Mouse (Mus musculus) left cerebral cortex, adult 8-10 months (tissue): ENCODE measurements around the gene Tat. TPM values are rescaled to one million over a fixed set of nuclear protein-coding genes. Genes with fewer than 3 reads are reported as not detected.
A peak's percentile ranks its signal among the peaks of the same experiment; 100 is the strongest.

Source experiments
- DNase-seq, 2 experiments: peaks; one replicate each; pipeline ENCODE4 v3.0.0; 2022; ENCODE audit warnings: low spot score in 2 of 2
- total RNA-seq, 4 experiments: library from RNA; stranded (reverse); gene quantifications; 2 replicates each; pipeline ENCODE4 v1.2.4; 2022

Gene Tat
- not detected for total RNA-seq

DNA sequence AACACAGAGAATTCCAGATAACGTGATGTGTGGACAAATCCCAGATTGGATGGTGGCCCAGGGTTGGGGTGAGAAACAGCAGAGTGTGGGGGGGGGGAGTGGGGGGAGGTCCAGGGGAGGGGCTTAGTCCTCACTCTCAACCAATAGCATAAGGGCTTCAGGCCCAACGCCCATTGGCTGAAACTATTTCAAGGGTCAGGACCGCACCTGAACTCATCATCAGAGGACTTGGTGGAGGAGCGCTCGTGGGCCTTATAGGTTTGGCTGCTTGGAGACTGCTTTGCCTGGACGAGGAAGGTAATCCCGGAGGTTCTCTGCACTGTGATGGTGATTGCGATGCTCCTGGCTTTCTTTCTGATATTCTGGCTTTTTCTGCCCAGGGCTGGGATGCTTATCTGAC lies at the start of gene Tat:
Tat (plus strand) TSS at position 214 of the 400 bp plus-strand sequence.
- no peak for DNase-seq

DNA sequence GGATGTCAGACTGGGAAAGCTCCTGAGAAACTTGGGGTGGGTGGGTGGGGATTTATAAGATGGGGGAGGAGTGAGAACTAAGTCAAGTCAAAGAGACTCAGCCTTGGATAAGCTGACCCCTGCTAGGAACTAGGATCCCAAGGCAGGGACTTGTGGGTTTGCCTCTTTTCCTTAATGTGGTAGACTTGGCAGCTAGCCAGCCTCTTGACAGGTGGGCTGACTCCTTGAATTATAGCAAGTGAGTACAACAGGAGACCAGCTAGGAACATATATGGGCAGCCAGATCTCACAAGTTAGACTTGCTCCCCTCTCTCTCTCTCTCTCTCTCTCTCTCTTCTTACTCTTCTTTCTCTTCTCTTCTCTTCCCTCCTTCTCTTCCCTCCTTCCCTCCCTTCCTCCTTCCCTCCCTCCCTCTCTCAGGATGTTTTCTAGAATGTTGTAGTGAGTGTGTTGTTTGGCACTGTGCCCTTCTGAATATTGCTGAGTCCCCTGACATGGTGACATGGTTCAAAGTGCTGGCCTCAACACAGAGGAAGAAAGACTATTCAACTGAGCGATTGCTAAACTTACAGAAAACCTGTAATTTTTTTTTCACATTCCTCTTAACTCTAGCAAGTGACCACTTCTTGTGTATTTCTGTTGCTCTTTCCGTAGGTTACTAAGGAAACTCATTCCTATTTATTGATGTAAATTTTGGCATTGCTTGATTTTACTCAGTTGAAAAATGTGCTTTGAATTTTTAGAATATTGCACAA lies 48.5 kb upstream of the Tat start:
- DNase-seq, result no peak

DNA sequence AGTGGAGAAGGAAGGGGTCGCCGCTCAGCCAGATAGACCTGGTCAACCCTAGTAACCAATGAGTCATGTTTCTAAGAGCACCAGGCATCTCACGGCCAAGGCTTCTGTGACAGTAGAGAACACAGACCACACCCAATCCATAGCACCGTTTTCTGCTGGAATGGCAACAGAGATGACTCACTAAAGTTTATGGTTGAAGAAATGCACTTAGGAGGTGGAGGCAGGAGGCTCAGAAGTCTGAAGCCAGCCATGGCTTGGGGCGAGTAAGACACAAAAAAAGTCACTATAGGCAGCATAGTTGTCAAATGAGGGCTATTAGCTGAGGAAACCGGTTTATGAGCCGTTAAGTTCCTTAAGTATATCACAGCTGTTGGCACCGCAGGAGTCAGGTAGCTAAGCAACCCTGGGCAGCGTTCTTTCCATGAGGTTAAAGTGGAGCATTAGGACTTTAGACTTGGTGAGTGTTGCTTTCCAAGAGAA lies 45.0 kb upstream of the Tat start:
- no peak for DNase-seq

DNA sequence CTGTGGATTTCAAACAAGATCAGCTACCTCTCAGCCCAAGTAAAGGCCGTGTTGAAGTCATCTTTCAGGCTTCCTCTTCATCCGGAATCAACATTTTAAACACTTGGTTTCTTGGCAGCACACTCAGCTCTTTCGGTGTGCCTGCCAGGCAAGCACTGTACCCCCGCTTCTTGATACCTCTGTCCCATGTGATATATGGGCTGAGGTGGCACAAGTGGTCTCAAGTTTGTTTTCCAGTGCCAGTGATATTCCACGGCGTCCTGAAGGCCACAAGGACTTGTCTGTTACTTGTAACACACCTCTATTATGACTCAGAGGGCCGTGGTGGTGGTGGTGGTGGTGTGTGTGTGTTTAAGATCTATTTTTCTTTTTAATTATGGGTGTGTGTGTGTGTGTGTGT lies 44.5 kb upstream of the Tat start:
- DNase-seq, result no peak

DNA sequence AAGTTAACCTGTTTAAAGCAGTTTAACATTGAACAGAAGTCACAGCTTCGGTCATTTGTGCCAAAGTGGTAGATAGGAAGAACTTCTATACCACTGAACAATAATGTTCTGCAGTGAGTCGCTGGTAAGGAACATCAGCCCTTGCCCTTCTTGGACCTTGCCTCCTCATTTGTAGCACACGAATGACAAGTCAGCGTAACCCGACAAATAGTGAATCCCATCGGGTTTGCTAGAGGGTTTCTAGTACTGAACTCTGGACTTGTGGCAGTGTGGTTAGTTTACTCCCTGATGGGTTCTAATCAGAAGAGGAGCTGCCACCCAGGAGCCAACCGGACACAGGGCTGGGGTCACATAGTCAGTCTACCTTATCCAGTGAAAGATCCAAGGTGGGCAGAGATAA lies 44.0 kb upstream of the Tat start:
- no peak for DNase-seq

DNA sequence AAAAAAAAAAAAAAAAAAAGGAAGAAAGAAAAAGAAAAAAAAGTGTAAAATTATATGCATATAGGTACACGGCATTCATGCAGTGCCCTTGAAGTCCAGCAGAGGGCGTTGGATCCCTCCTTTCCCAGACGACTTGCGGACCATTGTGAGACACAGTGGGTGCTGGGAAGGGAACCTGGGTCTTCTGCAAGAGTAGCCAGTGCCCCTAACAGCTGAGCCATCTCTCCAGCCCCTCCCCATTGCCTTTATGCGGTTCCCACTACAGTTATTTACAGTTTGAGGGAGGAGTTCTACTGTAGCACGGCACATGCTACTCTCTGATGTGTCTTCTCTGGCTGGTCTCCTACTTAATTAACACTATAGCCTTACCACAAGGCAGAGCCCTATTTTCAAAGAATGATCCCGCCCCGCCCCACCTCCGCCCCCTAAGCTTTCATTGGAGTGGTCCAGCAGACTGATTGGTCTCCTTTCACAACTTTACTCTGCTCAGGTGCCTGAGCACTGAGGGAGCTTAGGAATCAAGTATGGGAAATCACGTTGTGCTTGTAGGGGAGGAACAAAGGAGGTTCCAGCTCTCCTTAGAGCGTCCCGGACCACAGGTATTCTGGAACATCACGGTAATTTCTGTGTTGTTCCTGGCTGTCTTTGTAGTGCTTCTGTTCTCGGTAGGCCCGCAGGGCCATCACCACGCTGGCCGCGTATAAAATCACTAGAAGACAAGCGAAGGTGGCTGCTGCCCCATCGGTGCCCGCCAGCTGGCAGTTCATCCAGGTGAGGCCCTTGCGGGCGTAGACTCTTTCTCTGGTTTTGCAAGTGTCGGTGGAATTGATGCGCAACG lies 42.6 kb upstream of the Tat start:
- DNase-seq, result peak in 1 of 2 experiments; percentile 11

DNA sequence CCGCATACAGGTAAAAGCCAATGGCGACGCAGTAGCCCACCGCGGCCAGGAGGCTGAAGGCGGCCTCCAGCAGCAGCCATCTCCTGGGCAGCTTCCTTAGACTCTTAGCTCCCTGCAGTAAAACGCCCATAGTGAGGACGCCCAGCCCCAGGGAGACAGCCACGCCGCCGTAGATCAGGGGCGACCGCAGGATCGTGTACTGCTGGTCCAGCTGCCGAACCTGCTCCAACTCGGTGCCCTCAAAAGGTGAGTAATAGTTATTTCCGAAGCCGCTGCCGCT lies 42.0 kb upstream of the Tat start:
- DNase-seq, result peak in 1 of 2 experiments; percentile 14

DNA sequence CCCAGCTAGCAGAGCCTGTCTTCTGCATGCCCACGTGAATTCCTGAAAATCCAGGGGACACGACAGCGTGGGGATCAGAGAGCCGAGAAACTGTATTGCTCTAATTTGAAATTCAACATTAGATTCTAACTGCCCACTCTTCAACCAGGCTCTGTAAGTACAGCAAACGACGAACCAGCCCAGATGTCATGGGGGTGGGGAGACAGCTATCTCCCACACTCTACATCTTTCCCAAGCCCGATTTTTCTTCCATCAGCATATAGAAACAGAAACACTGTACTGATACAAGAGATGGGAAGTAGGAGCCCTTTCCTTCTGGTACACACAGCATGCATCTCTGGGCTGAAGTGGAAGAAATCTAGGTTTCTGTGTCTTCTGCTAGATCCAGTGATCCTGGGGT lies 38.1 kb upstream of the Tat start:
- peak in 1 of 2 experiments; percentile 79 for DNase-seq

DNA sequence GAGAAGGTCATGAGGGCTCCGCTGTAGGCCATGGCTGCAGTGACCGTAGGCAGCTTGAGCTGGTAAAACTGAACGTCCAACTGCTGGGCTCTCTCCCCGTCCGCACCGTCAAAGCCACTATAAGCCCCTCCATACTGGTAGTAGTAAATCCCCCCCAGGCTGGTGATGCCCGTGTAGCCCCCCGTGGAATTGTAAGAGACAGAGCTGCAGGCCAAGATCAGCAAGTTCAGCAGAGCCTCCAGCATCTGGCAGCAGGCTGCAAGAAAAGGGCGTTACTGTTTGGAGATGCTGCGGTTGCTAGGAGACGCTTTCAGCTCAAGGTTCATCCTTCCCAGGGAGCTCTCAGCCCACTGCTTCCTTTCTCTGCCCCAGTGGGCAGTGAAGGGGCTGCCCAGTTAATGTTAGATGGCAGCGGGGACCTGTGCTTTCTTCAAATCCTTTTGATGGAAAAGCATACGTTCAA lies 35.7 kb upstream of the Tat start:
- DNase-seq, result no peak

DNA sequence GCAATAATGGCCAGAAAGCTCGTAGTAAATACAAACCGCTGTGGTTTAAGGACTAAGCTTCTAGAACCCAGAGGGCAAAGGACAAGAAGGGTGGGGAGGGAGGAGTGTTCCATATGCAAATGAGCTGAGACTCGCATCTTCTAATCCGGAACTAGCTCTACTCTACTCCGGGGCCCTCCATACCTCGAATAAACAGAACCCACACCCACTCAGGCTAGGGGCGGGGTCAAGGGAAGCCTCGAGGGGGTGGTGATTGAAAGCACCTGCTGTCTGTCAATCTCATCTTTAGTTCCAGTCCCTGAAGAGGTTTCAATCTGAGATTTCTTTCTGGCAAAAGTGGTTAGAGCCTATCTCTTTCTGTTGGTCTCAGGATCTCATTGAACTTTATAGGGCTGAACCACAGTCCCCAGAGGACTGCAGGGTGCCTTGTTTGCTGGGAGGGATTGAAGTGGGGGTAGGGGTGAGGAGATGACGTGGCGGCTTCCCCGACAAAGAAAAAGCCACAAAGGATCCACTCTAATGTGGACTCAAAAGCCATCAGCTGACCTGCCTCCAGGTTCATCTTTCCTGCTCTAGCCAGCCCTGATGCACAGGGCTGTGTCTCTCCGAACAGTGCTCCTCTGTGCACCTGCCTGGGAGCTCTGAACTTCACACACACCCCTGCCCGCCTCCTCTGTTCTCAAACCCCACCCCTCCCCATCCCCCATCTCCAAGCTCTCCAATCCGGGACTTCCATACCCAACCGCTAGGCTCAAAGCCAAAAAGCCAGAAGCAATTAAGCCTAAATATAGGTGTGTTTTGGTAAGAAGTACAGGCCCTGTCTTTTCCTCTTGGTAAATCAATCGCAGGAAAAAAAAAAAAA lies 32.8 kb upstream of the Tat start:
- no peak for DNase-seq

DNA sequence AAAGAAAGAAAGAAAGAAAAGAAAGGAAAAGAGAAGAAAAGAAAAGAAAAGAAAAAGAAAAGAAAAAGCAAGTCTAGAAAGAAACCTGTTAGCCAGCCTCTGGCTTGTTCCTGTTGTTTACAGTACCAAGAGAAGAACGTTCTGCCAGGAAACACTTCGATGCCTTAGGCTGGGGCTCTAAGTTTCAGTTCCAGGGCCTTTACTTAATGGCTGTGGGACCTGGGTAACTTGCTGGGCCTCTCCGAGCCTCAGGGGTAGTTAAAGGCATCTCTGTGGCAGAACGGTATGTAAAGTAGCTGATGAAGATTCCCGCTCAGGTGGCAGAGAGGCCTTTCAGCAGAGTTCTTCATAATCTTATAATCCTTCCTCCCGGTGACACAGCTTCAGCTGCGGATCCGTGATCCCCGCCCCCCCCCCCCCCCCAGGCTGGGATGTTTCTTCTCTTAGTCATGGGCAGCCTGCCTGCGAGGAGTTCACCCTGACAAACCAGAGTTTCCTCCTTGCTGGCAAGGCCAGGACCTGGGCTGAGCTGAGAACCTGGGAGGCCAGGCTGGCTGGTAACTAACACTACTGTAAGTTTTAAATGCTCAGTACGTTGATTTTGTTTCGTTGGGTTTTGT lies 32.1 kb upstream of the Tat start:
- DNase-seq, result no peak

DNA sequence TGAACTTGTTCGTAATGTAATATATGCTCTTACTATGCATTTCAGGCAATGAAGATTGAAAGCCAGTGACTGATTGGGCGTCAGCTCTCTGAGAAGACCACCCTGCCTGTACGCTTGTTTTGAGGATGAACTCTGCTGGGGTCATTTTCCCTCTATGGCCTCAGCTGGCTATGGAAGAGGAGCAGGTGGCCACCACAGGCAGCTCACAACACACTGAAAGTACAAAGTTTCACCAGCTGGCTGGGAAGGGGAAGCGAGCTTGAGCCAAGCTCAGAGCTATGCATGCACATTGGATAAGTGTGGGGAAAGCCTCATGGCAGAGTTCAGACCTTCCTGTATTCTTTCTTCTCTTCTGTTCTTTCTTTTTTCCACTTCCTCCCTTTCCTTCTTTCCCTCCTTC lies 31.1 kb upstream of the Tat start:
- DNase-seq, result no peak

DNA sequence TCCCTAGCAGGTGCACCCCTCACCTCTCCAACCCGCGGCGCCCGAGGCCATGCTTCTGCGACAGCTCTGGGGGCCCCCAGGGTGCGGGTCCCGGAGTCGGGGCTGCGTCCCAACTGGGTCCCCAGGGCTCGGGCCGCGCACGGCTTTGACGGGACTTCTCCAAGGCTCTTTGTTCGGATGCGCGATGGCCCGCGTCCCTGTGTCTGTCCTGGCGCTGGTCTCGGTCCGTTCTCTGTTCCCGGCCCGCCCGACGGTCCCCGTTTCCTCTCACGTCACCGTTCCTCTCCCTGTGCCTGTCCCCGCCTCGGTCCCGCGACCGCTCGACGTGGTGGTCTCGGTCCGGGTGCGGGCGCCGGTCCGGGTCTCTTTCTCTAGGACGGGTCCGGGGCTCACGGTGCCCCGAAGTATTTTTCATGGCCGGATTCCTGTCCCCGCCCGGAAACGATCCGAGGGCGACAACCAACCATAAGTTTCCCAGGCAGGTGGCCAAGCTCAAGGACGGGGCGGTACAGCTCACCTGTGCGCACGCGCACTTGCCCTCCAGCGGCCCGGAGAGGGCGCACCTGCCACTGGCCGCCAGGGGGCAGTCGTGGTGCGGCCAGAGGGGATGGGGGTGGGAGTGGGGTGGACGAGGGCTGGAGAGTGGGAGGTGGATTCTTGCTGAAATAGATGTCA lies 28.4 kb upstream of the Tat start, which contains the start of gene Marveld3:
Marveld3 (minus strand) TSS at position 511 of the 675 bp plus-strand sequence.
- no peak for DNase-seq

DNA sequence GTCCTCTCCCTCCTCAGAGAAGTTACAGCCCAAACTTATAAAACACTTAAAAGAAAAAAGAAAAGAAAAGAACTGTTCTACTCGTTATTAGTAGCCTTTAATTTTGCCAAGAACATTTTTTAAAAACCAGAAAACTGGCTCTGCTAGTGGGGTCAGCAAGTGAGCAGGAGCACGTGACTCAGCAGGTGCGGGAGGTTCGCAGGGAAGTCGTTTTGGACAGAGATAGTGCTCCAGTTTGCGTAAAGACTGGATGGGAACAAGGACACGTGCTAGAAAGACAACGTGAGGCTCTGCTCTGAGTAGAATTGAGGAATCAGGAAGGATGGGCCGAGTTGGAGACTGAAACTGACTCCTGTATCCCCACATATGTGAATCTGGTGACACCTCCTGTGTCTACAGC lies 27.3 kb upstream of the Tat start:
- no peak for DNase-seq

DNA sequence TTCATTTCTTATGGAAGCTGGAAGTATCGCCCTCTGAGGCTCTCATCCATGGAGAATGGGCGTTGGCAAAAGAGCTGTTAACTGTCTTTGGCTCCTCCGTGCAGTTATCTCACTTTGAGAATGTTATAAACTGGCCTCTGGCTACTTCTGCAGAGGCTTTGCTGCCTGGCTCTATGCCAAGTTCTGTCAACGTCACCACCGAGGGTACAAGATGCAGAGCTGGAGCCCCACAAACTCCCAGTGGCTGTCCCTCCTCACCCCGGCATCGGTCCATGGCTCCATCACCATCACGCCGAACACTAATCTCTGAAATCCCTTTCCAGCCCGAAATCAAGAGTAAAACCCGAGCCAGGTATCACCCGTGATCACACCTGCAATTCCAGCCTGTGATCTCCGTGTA lies 26.8 kb upstream of the Tat start:
- no peak for DNase-seq

DNA sequence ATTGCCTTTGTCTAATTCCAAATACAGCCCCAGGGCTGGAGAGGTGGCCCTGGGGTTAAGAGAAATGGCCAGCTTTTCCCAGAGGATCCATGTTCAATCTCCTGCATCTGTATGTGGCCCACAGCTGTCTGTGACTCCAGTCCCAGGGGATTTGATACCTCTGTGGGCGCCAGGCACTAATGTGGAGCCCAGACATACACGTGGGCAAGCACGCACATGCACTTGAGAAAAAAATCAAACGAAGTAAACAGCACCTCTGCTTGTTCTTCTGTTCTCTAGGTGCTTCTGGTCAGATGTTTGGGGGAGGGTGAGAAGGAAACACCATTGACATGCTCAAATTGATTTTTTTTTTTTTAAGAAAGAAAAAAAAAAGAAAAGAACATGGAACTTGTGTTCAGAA lies 26.1 kb upstream of the Tat start:
- DNase-seq, result no peak

DNA sequence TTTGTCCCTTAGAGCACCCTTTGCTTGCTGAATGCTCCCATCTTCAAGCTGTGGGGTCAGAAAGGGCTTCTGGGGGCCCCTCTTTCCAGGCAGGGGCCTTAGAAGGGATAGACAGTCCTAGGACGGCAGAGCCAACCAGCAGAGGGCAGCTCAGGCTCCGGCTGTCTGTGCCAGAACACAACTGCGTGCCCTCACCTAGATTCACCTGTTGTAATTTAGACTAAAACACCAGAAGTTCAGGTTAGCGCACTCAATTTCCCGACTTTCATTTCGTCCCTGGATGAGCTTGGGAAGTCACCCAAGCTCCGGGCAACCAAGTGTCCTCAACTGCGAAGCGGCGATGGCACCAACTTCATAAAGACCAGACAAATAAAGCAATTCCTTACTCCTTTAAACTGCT lies 21.4 kb upstream of the Tat start:
- DNase-seq, result no peak

DNA sequence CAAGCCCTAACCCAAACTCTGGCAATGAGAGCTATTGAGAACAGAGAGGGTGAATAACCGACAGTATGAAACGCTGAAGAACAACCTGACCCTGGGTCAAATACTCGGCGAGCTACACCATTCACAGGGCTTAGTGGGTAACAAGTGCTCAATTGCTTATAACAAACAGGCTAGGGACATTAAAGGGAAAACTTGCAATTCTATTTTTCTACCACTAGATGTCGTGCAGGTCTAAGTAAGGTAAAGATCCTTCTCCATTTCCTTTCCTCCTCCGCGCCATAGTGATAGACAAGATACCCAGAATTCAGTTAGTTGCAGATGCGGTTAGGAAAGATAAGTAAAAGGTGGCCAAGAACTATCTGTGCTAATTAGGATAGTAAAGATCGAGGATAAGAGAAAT lies 19.9 kb upstream of the Tat start:
- no peak for DNase-seq

DNA sequence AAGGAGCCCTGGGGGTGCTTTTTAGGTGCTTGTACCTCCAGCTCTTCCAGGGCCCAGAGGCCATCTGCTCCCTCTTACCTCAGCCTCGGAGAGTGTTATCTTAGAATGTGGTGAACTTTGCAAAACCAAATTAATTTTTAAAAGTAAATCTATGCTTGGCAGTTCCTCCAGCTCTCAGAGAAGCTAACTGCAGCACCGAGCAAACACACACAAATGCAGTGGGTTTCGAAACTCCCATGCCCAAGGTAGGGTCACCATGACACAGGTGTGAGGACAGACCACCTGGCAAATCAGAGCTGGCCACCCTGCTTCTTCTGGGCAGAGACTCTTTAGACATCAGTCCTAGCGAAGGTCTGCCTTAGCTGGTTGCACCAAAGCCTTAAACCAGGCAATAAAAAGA lies 17.3 kb upstream of the Tat start:
- no peak for DNase-seq

DNA sequence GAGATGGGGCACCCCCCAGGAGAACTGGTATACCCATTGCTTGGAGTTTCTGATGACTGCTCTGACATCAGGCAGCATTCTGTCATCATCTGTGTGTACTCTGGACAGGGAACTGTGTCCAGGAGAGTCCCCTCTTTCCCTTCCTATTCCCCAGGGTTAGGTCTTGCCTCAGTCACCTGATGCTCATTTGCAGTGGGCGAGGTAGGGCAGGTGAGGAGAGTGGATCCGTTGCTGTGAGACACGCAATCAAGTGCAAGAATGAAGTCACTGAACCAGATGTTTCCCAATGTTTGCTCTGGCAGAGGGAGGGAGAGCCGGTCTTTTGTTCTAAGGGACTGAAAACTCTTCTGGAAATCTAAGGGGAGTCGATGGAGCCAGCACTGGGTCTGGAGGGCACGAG lies 10.9 kb upstream of the Tat start:
- DNase-seq, result no peak
